Mouse (Mus musculus): ENCODE measurements around the gene Kif16b. TPM values are rescaled to one million over a fixed set of nuclear protein-coding genes. Genes with fewer than 3 reads are reported as not detected.

Kif16b gene
- total and polyA plus RNA-seq, 3 experiments = 7.8 to 9.5 (median 8.0) TPM

- in situ Hi-C loops (cut with MboI; ENCODE audit: low pct_ligation_motif_present, low pct_unique_long_range_greater_than_20kb, low sequenced_read_pairs) = no loop called here
- Histone ChIP-seq H3K4me3 (replicated peaks in 1 of 3; ENCODE audit: low read depth in 2 of 3, low read length in 2 of 3, poor library complexity in 1 of 3) (no peak overlapping the region), H3K4me2 (ENCODE audit: insufficient read depth, low read depth, poor library complexity, severe bottlenecking) (no peak overlapping the region), H3K9ac (ENCODE audit: insufficient read depth, low read depth) (no peak overlapping the region), H3K27ac (ENCODE audit: insufficient read depth, low read depth) (no peak overlapping the region), H3K79me2 (replicated peaks; ENCODE audit: control insufficient read depth, extremely low read depth, insufficient read depth, poor library complexity, severe bottlenecking) (no peaks in the 10 kb centered on the region), H3K9me3 (replicated peaks; ENCODE audit: low read length) (no peaks in the 10 kb centered on the region), H3K4me1 (ENCODE audit: control insufficient read depth in 1 of 2, insufficient read depth in 2 of 2) (peaks cover 0 to 32% of the 10 kb centered on the region in 2 experiments; a peak in 2 of 4 replicates), H3K36me3 (replicated peaks in 1 of 2; ENCODE audit: control insufficient read depth in 1 of 2, insufficient read depth in 1 of 2, low read length in 1 of 2) (no peaks in the 10 kb centered on the region), H3K27me3 (replicated peaks) (no peaks in the 10 kb centered on the region)
- TF ChIP-seq RAD21 (IDR thresholded peaks at IDR 0.05; ENCODE audit: low read depth, low read length) = peak; percentile 31
- TF ChIP-seq ZNF384 (IDR thresholded peaks at IDR 0.05; ENCODE audit: low read depth, low read length) = no peak
- TF ChIP-seq SMC3 (IDR thresholded peaks at IDR 0.05; ENCODE audit: low read depth, low read length) = peak; percentile 53
- peak; percentile 22; the same call in 1 of the 2 replicates for TF ChIP-seq NELFE (IDR thresholded peaks at IDR 0.05; ENCODE audit: low read depth, low read length)
- TF ChIP-seq MAX (IDR thresholded peaks at IDR 0.05; ENCODE audit: low read length) = no peak
- TF ChIP-seq CTCF (conservative IDR thresholded peaks at IDR 0.05 in 1 of 2, IDR thresholded peaks at IDR 0.05 in 1 of 2; ENCODE audit: low read depth in 2 of 2, low read length in 2 of 2) = peak in 1 of 2 experiments; percentile 94; a peak in 2 of 4 replicates
- DNase-seq (ENCODE audit: extremely low read depth) = peak; percentile 18
- dilution Hi-C loops (cut with MboI; ENCODE audit: extremely low pct_ligation_motif_present, extremely low pct_unique_long_range_greater_than_20kb, low sequenced_read_pairs) = no loop called here
Measured at GRCm38 (mm10) chr2:142604762-142605161, 296.6 kb downstream of the Kif16b start.

GRCm38 (mm10) chr2:142603210-142603609, 298.1 kb downstream of the Kif16b start:
- Histone ChIP-seq H3K9me3 (replicated peaks; ENCODE audit: low read length) (no peaks in the 10 kb centered on the region), H3K9ac (ENCODE audit: insufficient read depth, low read depth) (no peak overlapping the region), H3K4me2 (ENCODE audit: insufficient read depth, low read depth, poor library complexity, severe bottlenecking) (no peak overlapping the region), H3K36me3 (replicated peaks in 1 of 2; ENCODE audit: control insufficient read depth in 1 of 2, insufficient read depth in 1 of 2, low read length in 1 of 2) (no peaks in the 10 kb centered on the region), H3K4me3 (replicated peaks in 1 of 3; ENCODE audit: low read depth in 2 of 3, low read length in 2 of 3, poor library complexity in 1 of 3) (no peak overlapping the region), H3K79me2 (replicated peaks; ENCODE audit: control insufficient read depth, extremely low read depth, insufficient read depth, poor library complexity, severe bottlenecking) (no peaks in the 10 kb centered on the region), H3K27me3 (replicated peaks) (no peaks in the 10 kb centered on the region), H3K4me1 (ENCODE audit: control insufficient read depth in 1 of 2, insufficient read depth in 2 of 2) (peaks cover 0 to 26% of the 10 kb centered on the region in 2 experiments; a peak in 2 of 4 replicates), H3K27ac (ENCODE audit: insufficient read depth, low read depth) (no peak overlapping the region)
- TF ChIP-seq UBTF (IDR thresholded peaks at IDR 0.05; ENCODE audit: low read depth, low read length) = no peak
- TF ChIP-seq IRF4 (IDR thresholded peaks at IDR 0.05; ENCODE audit: low read depth, low read length) = no peak
- TF ChIP-seq ETS1 (conservative IDR thresholded peaks at IDR 0.05; ENCODE audit: low read depth, low read length) = no peak
- no peak for TF ChIP-seq TBP (conservative IDR thresholded peaks at IDR 0.05; ENCODE audit: low read depth, low read length)
- no peak for TF ChIP-seq PAX5 (IDR thresholded peaks at IDR 0.05; ENCODE audit: low read length)
- no peak for TF ChIP-seq ZKSCAN1 (IDR thresholded peaks at IDR 0.05; ENCODE audit: borderline replicate concordance, low read depth, low read length)
- TF ChIP-seq BHLHE40 (IDR thresholded peaks at IDR 0.05; ENCODE audit: low read depth, low read length) = no peak
- TF ChIP-seq KAT2A (IDR thresholded peaks at IDR 0.05; ENCODE audit: insufficient replicate concordance, low read length) = no peak
- dilution Hi-C loops (cut with MboI; ENCODE audit: extremely low pct_ligation_motif_present, extremely low pct_unique_long_range_greater_than_20kb, low sequenced_read_pairs) (no loop called here), in situ Hi-C loops (cut with MboI; ENCODE audit: low pct_ligation_motif_present, low pct_unique_long_range_greater_than_20kb, low sequenced_read_pairs) (no loop called here)
- DNase-seq (ENCODE audit: extremely low read depth) = no peak

GRCm38 (mm10) chr2:142599235-142599634, 302.1 kb downstream of the Kif16b start:
- dilution Hi-C loops (cut with MboI; ENCODE audit: extremely low pct_ligation_motif_present, extremely low pct_unique_long_range_greater_than_20kb, low sequenced_read_pairs) = no loop called here
- Histone ChIP-seq H3K36me3 (replicated peaks in 1 of 2; ENCODE audit: control insufficient read depth in 1 of 2, insufficient read depth in 1 of 2, low read length in 1 of 2) (no peaks in the 10 kb centered on the region), H3K79me2 (replicated peaks; ENCODE audit: control insufficient read depth, extremely low read depth, insufficient read depth, poor library complexity, severe bottlenecking) (no peaks in the 10 kb centered on the region), H3K27me3 (replicated peaks) (no peaks in the 10 kb centered on the region), H3K9me3 (replicated peaks; ENCODE audit: low read length) (no peaks in the 10 kb centered on the region), H3K4me3 (replicated peaks in 1 of 3; ENCODE audit: low read depth in 2 of 3, low read length in 2 of 3, poor library complexity in 1 of 3) (no peak overlapping the region), H3K9ac (ENCODE audit: insufficient read depth, low read depth) (no peak overlapping the region), H3K27ac (ENCODE audit: insufficient read depth, low read depth) (no peak overlapping the region), H3K4me2 (ENCODE audit: insufficient read depth, low read depth, poor library complexity, severe bottlenecking) (no peak overlapping the region), H3K4me1 (ENCODE audit: control insufficient read depth in 1 of 2, insufficient read depth in 2 of 2) (0 out of 4 replicates have a peak, but pooled peaks cover 0 to 4% of the 10 kb centered on the region in 2 experiments)
- in situ Hi-C loops (cut with MboI; ENCODE audit: low pct_ligation_motif_present, low pct_unique_long_range_greater_than_20kb, low sequenced_read_pairs) = no loop called here
- TF ChIP-seq HCFC1 (IDR thresholded peaks at IDR 0.05; ENCODE audit: low read depth, low read length) (no peak), EP300 (IDR thresholded peaks at IDR 0.05; ENCODE audit: low read length) (no peak), KAT2A (IDR thresholded peaks at IDR 0.05; ENCODE audit: insufficient replicate concordance, low read length) (no peak), RCOR1 (conservative IDR thresholded peaks at IDR 0.05; ENCODE audit: low read depth, low read length) (no peak), TBP (conservative IDR thresholded peaks at IDR 0.05; ENCODE audit: low read depth, low read length) (no peak), ETS1 (conservative IDR thresholded peaks at IDR 0.05; ENCODE audit: low read depth, low read length) (no peak), ELF1 (IDR thresholded peaks at IDR 0.05; ENCODE audit: low read depth, low read length) (no peak)
- DNase-seq (ENCODE audit: extremely low read depth) = no peak

Measured in CH12.LX (cell line).